Mouse (Mus musculus): ENCODE results near the gene Nme6.

Nme6 gene

GRCm38 (mm10) chr9:109870983-109871572, 38.5 kb downstream of the Nme6 start:
- no peak for DNase-seq (ENCODE audit: extremely low read depth, insufficient read length, low spot score)

- DNase-seq (ENCODE audit: extremely low read depth, insufficient read length, low spot score): peak; percentile 91
These were observed 42.5 kb downstream of the Nme6 start, which contains the start of gene Cdc25a for GRCm38 (mm10) chr9:109874797-109875691. Cdc25a (plus strand) TSS chr9:109875579.

- DNase-seq (ENCODE audit: extremely low read depth, insufficient read length, low spot score): no peak
These were observed 43.4 kb downstream of the Nme6 start for GRCm38 (mm10) chr9:109875695-109876601.

DNA sequence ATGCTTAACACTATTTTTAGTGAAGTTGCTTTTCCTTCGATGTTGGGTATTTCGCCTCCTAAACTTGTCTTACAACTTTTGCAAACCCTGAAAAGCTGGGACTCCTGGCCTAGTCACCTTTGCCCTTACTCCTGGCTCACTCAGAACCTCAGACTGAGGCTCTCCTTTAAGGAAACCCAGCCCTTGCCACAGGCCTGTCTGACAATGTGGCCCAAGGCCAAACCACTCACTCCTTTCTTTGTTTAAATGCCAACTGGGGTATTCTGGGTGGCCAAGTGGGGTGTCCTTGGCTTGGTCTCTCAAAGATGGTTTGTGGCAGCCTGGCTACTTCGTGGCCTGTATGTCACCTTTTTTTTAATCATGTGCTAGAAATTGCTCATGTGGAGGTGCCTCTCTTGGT, 44.2 kb downstream of the Nme6 start:
- peak; percentile 40 for DNase-seq (ENCODE audit: extremely low read depth, insufficient read length, low spot score)

- no peak for DNase-seq (ENCODE audit: extremely low read depth, insufficient read length, low spot score)
These were observed 45.1 kb downstream of the Nme6 start for GRCm38 (mm10) chr9:109877666-109878065.

DNA sequence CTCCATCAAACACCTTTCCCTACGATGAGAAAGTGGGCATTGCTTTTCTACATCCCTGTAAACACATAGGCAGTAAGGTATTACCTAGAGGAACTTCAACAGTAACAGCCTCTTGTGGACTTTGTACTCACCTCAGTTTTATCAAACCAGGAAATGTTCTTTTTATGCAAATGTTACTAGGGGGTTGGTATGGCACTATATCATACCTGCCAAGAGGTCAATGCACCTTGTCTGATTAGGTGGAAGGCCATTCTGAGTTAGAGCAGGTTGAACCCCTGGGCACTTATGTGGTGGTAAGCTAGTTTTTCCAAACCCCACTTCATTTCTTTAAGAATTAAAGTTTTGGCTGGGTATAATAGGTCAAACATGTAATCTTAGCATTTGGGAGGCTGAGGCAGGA, 46.8 kb downstream of the Nme6 start:
- no peak for DNase-seq (ENCODE audit: extremely low read depth, insufficient read length, low spot score)

DNA sequence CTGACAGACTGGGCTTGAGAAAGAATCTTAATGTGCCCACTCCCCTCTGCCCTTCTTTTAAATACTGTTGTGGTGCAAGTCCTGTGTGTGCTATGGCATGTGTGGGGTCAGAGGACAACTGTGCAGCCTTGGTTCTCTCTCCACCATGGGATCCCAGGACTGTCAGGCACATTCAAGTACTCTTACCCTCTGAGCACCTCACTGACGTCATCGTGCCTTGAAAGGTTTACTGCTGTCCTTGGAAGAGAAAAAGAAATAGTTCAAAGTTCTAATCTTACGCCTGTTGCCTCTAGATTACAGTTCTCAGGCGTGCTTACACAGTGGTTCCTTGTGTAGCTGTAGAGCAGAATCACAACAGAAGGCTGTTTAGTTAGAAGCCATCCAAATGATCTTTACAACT, 53.7 kb downstream of the Nme6 start:
- DNase-seq (ENCODE audit: extremely low read depth, insufficient read length, low spot score): no peak

DNA sequence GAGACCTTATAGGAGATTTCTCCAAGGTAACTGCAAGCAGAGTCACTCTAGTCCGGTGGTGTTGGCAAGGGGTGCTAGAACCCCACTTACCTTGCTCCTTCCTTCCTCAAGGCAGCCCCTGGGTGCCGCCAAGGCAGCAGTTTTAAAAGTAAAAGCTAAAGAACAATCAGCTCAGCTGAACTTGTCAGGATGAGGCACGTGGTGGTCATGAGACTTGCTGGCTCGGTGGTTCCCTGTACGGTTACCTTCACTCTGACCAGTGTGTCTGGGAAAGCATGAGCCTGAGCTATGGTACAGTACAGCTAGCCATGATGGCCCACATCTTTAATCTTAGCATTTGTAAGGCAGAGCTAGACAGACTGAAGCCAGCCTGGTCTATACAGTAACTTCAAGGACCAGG, 54.8 kb downstream of the Nme6 start:
- no peak for DNase-seq (ENCODE audit: extremely low read depth, insufficient read length, low spot score)

- no peak for DNase-seq (ENCODE audit: extremely low read depth, insufficient read length, low spot score)
These were observed 59.0 kb downstream of the Nme6 start for GRCm38 (mm10) chr9:109891501-109891900.

Measured in 3134 (cell line).